Mouse (Mus musculus): ENCODE results near the gene Dnase2a.

Gene Dnase2a

DNA sequence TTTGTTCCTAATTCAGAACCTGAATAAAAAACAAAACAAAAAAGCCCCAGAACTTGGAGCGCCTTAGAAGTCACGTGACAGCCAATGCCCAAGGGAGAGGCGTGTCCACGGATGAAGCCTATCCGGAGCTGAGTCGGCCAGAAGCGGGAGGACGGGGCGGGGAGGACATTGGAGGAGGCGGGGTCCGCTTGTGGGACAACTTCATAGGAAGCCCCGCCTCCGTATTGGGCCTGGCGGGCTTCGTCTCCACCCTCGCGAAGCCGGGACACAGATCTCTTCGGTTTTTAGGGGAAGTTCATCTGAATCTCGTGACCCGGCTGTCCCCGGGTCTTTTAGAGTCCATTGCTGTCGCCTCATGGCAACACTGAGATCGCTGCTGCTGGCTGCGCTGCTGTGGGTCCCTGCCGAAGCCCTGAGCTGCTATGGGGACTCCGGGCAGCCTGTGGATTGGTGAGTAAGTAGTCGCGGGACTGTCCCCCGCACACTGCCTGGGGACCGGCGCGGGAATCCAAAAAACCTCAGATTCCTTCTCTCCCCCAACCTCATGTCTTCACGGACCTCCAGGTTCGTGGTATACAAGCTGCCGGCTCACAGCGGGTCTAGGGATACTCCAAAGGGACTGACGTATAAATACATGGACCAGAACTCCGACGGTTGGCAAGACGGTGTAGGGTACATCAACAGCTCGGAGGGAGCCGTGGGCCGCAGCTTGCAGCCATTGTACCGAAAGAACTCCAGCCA lies at the start of gene Dnase2a:
Dnase2a (plus strand) TSS at position 140 of the 741 bp plus-strand sequence.
- peak; percentile 65 to 85 for DNase-seq (ENCODE audit: low spot score in 2 of 2)

DNA sequence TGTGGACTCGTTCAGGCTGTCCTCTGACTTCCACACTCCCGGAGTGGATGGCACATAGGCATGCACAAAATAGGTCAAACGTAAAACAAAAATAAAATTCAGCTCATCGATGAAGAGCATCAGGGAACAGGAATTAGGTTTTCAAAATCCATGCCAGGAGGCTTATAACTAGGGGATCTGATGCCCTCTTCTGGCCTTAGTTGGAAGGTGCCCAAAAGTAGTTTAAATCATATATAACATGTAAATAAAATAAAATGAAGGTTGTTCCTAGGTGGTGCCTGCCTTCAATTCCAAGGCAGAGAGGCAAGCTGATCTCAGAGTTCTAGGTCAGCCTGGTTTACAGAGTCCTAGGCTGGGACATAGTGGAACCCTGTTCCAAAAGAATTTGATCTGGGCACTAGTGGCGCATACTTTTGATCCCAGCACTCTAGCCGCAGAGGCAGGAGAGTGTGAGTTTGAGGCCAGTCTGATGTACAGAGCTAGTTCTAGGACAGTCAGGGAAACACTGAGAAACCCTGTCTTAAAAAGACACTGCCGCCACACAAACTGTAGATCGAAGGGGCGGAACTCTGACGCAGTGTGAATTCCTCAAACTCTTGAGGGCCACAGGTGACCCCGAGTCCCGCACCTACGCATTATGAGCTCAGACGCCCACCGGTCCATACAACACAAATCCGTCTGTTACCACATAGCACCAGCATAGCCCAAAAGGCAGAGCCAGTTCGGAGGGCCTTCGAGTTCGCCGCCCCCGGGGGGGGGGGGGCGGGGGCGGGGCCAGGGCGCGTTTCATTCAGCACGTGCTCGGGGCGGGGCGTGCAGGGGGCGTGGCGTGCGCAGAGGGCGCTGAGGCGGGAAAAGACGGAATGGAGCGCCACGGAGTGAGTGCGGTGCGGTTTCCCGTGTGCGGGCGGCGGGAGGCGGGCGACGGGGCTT lies 36.7 kb upstream of the Dnase2a start, which contains the start of gene Syce2:
Syce2 (plus strand) TSS at position 736 of the 933 bp plus-strand sequence.
- peak; percentile 37 to 68 for DNase-seq (ENCODE audit: low spot score in 2 of 2)

DNA sequence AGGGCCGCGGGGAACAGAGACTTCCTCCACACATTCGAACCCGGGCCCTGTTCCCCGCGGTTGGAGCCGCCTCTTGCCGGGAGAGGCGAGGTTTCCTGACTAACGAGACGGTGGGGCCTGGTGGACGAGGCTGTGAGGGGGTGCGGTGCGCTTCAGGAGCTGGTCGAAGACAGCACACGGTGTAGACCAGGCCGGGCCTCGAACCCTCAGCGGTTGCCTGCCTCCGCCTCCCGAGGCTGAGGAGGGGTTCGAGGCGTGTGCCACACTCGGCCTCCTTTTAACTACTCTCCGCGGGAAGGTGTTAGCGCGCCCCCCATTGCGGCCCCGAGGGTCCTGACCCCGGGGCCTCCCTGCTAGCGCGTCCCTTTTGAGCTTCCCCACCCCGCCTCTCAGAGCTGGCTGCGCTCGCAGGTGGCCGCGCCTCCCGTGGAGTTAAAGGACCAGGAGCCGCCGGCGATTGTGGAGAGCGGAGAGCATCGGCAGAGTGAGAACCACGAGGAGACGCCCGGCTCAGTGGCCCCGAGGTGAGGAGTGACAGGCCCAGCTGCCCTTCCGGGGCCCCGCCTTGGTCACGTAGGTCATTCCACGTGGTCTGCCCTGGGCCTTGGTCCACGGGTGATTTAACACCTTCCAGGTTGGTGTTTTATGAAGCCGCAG lies 35.9 kb upstream of the Dnase2a start:
- DNase-seq (ENCODE audit: low spot score in 2 of 2) = peak in 1 of 2 experiments; percentile 24

DNA sequence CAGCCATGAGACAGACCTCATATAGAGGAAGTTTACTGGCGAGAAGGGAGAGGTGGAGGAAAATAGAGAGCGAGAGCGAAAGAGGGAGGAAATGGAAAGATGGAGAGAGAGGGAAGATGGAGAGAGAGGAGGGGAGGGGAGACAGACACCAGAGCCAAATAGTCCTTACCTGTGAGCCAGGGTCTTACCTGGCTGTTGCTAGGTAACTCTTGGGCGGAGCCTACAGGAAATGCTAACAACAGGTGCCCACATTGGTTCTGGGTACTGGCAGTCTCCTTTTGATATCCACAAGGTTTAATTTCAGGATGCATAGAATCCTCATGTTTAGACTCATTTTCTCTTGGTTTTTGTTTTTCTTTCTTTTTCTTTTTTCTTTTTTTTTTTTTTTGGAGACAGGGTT lies 35.3 kb upstream of the Dnase2a start:
- DNase-seq (ENCODE audit: low spot score in 2 of 2) = no peak

DNA sequence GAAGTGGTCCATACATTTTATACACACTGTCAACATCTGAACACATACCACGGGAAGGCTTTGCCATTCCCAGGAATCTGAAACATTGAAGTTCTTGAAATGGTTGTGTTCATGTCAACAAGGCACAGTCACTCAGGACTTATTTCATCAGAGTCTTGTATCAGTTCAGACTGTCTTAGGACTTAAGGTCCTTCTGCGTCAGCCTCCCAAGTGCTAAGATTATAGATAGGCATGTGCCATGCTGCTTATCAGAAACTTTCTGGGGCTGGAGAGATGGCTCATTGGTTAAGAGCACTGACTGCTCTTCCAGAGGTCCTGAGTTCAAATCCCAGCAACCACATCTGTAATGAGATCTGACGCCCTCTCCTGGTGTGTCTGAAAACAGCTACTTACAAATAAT lies 34.0 kb upstream of the Dnase2a start:
- DNase-seq (ENCODE audit: low spot score in 2 of 2) = no peak

DNA sequence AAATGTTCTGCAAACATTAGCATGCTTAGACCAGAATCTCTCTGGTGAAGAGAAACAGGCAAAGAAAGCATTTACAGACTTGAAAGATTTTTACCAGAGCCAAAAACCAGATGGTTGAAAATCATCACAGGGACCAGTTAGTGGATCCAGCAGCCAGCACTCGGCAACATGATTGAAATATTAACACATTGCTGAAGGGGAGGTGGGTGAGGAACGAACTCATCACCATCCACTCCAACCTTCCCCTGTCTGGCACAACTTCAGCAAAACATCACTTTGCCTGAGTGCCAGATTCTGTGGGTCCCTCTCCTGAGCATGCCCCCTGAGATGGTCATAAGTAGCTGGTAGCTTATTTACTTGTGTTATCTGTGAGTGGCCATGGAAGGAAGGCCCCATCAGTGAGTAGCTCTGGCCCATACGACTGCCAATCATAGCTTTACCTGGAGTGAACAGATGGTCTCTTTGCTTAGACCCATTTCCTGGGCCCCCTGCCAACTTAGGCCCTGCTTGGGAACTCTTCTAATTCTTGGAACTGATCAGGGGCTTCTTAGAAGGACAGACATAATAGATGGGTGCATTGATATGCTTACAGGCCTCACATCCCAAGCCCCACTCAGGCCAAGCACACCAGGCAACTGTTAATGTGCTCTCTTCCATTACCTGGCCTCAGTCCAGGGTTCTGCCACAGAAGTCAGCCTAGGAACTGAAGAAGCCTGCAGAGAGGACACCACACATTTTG lies 30.9 kb upstream of the Dnase2a start:
- DNase-seq (ENCODE audit: low spot score in 2 of 2) = peak in 1 of 2 experiments; percentile 55

DNA sequence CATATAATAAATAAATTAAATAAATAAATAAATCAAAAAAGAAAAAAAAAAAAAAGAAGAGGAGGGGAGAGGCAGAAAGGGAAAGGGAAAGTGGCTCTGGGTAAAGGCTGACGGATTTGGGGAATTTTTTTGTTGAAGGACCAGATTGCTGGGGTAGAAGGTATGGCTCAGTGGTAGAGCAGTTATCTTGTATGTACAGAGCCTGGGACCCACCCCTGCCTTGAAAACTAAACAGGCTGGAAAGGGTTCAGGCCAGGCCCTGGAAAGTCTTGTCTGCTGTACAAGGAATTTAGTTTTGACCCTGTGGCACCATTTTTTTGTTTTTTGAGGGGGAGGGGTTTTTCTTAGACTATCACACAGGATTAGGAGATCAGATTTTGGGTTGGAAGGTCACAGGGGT lies 29.4 kb upstream of the Dnase2a start:
- DNase-seq (ENCODE audit: low spot score in 2 of 2) = no peak

DNA sequence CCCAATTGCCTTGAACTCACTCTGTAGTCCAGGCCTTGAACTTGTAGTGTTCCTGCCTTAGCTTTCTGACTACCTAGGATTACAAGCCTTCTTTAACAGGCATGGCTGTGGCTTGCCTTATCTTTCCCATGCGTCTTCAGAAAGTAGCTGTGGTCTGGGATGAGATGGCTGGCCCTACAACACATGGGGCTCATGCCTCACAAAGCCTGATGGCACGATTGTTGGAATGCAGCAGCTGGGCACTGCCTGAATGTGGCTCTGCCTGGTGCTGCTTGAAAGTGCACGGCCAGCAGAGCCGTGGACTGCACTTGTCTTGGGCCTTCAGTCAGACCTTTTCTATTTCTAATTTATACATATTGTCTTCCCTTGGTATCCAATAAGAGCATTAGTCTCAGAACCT lies 23.6 kb upstream of the Dnase2a start:
- DNase-seq (ENCODE audit: low spot score in 2 of 2) = no peak

DNA sequence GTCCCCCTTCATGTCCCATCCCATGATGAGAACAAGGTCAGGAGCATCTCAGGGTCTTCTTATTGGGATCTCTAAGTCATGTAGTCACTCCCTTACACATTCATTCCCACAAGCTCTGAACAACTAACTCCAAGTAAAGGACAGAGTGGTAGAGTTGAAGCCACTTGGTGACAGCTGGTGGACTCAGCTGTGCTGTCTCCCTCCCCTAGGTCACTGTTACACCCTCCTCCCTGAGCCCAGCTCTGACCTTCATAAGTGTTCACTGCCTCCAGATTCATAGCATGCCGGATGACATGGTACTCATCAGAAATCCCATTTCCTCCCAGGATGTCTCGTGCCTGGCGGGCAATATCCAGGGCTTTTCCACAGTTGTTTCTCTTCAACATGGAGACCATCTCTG lies 20.1 kb upstream of the Dnase2a start:
- DNase-seq (ENCODE audit: low spot score in 2 of 2) = no peak

DNA sequence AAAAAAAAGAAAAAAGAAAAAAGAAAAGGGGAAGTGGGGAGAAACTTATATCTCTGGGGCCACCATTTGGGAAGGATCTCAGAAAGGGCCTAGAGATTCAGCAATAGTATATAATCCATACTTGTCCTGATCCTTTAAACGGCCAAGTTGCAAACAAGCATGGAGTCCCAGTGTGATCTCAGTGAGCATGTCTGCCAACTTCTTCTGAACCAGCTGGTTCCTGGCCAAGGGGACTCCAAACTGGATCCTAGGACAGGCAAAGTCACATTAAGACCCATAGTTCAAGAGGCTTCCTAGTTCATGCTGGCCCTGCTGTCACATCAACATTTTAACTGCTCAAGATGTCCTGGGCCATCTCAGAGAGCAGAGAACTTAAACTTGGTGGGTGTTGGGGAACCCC lies 19.2 kb upstream of the Dnase2a start:
- no peak for DNase-seq (ENCODE audit: low spot score in 2 of 2)

DNA sequence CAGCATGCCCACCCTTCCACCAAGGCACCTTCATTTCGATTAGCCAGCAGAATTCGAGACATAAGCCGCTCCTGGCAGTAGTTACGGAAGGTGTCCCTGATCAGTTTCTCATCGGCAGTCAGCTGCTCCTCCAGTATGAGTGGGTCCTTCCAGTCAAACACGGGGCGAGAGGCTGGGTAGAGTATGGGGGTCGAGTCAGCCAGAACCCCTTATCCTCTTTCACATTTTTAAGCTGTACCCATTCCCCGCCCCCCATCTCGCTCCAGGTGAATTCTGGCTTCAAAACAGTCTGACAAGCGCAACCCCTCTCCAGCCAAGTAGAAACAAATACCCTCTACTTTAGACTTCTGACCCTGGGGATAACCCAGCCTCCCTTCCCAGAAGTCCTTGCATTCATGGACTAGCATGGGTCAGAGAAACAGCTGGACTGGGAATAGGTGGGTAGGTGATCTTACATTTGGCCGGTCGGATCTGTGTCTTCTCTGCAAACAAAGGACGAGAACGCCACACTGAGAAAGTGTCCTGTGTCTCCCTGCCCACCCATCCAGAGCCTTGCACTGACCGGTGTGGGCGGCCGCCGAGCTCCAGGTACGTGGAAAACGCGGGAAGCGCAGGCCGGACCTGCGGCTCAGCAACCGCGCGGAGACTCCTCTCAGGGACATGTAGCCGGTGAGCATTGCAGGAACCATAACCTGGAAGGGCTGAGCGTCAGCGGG lies 15.2 kb upstream of the Dnase2a start:
- DNase-seq (ENCODE audit: low spot score in 2 of 2) = no peak

DNA sequence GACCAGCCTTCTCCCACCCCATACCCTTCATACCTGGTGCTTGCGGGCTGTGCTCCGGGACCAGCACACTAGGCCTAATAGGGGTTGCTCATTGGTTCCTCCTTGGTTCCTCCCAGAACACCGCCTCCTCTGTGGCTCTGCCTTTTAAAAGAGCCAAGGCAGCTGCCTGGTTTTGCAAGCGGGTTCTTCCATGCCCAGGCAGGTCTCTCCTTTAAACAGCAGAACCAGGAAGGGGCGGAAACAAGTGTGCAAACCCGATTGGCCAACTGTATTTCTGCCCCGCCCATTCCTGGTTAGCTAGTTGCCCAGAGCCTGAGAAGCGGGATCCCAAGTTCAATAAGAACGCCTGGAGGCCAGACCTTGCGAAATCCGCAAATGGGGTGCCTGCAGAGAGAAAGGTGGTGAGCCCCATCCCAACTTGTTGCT lies 14.6 kb upstream of the Dnase2a start, which contains the start of gene Gcdh:
Gcdh (minus strand) TSS at position 213 of the 426 bp plus-strand sequence.
- peak; percentile 63 to 81 for DNase-seq (ENCODE audit: low spot score in 2 of 2)

DNA sequence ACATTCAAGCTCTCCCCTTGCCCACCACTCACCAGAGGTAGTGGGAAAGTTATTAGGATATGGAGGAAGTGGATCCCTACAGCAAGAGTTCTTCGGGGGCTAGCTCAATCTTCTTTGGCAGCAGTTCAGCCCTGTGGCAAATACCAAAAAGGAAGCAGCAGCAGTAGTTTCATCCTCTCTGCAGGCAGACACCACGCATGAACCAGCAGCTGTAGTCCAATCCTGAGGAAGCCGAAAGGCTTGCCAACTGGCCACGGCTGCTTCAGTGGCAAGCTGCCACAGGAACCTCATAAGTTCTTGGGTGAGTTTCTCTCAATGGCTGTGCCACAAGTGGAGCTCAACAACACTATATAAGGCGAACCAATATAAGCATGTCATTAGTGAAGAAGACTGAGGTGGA lies 12.4 kb upstream of the Dnase2a start:
- DNase-seq (ENCODE audit: low spot score in 2 of 2) = no peak

DNA sequence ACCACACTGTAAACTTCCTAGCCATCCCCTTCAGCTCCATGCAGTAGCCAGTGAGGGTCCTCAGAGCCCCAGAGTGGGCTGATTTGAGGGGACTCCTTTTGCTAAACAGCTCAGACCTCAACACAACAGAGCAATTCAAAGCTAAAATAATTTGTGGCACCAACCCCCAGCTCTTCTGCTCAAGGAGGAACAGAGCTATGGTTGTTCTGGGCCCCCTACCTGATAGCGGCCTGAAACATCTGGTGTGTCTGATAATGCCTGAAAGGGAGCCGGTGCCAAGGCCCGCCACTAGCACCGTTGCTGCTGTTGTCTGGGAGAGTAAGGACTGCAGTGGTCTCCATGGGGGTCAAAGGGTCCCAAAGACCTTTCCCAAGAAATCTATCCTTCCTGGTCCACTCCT lies 7.3 kb upstream of the Dnase2a start:
- no peak for DNase-seq (ENCODE audit: low spot score in 2 of 2)

DNA sequence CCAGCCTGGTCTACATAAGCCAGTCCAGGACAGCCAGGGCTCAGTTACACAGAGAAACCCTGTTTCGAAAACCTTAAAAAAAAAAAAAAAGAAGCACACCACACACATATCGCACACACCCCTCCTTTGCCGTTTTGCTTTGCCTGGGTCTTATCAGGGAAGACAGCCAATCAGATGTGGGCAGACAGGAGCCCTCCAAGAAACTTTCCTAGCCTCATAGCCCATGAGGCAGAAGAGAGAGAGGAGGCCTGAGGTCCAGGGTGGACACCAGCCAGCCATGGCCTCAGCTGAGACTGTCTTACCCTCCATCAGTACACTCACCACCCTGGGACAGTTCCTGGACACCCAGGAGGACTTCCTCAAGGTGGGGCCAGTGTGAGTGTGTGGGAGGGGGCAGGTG lies 6.6 kb upstream of the Dnase2a start, which contains the start of gene Klf1:
Klf1 (plus strand) TSS at position 177 of the 400 bp plus-strand sequence.
- no peak for DNase-seq (ENCODE audit: low spot score in 2 of 2)

DNA sequence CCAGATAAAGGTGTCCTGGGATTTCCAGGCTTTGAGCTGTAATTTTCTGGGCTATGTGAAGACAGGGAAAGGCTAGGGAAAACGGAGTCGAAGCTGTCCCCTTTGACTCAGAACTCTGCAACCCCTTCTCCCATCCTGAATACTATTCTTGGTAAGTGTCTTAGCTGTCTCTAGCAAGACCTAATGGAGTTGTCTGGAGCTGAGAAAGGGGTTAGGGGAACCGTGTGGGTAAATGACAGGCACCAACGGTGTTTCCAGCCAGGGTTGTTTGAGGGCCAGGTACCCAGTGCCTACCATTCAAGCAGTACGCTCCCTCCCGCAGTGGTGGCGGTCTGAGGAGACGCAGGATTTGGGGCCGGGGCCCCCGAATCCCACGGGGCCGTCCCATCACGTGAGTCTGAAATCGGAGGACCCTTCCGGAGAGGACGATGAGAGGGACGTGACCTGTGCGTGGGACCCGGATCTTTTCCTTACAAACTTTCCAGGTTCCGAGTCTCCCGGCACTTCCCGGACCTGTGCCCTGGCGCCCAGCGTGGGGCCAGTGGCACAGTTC lies 5.9 kb upstream of the Dnase2a start:
- DNase-seq (ENCODE audit: low spot score in 2 of 2) = no peak

DNA sequence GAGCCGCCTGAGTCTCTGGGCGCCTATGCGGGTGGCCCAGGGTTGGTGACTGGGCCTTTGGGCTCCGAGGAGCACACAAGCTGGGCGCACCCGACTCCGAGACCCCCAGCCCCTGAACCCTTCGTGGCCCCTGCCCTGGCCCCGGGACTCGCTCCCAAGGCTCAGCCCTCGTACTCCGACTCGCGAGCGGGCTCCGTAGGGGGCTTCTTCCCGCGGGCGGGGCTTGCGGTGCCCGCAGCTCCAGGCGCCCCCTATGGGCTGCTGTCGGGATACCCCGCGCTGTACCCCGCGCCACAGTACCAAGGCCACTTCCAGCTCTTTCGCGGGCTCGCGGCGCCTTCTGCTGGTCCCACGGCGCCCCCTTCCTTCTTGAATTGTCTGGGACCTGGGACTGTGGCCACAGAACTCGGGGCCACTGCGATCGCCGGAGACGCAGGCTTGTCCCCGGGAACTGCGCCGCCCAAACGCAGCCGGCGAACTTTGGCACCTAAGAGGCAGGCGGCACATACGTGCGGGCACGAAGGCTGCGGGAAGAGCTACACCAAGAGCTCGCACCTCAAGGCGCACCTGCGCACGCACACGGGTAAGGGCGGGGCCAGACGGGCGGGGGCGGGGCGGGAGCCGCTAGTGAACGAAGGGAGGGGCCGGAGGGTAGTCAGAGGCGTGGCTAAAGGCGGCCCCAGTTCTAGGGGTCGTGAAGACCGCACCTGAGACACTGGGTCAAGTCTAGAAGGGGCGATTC lies 5.3 kb upstream of the Dnase2a start:
- peak; percentile 93 to 98 for DNase-seq (ENCODE audit: low spot score in 2 of 2)

DNA sequence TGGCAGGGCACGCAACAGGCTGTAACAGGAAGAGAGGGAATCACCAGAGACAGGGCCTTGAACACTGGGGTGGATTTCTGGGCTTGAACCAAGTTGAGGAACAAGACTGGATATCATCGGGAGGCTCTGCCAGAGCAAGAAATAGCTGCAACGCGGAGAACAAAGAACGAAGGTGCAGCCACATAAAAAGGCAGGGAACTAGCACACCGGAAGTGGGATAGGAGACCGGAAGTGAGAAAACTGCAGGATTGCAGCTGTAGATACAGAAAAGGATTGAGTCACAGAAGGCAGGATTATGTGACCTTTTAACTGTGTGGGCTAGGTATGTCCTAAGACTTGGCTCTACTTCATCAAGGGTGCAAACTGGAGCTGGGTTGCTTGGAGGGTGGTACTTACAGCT lies 4.0 kb upstream of the Dnase2a start:
- DNase-seq (ENCODE audit: low spot score in 2 of 2) = no peak

DNA sequence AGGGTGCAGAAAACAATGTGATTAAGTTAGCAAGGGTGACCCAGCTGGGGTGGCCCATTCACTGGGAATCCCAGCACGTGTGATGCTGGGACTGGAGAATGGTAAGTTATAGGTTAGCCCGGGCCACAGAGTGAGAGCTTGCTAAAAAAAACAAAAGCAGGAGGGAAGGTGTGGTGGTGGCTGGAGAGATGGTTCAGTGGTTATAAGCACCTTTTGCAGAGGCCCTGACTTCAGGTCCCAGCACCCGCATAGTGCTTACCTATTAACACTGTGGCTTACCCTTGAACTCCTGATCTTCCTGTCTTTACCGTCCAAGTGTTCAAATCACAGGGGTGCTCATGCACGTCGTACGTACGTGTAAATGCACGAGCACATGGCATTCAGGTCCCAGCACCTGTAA lies 1.3 kb upstream of the Dnase2a start:
- no peak for DNase-seq (ENCODE audit: low spot score in 2 of 2)

DNA sequence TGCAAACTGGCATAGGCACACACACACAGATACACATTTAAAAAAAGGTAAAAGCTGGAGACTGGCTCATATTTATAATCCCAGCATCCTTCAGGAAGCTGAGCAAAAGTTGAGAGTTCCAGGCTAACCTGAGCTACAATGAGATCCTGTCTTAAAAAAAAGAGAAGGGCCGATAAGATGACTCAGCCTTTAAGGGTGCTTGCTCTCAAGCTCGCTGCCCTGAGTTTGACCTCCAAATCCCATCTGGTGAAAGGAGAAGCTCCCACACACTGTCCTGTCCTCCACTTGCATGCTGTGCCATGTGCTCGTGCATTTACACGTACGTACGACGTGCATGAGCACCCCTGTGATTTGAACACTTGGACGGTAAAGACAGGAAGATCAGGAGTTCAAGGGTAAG lies 867 bp upstream of the Dnase2a start:
- DNase-seq (ENCODE audit: low spot score in 2 of 2) = no peak

Data from cerebellum, postnatal 4 days (tissue).